Mouse (Mus musculus) cerebellum, adult 2 months (tissue): ENCODE measurements around the gene Fam19a2.

Experiments used
- CTCF ChIP-seq: fragments of 200-500 bp; IDR thresholded peaks from 2 replicates; pipeline ENCODE4 v1.5.1; 2011; ENCODE audit warnings: low read depth, mild to moderate bottlenecking, control low read depth, low read length, moderate library complexity, borderline replicate concordance; ENCODE audit not compliant: insufficient read depth
- POLR2A ChIP-seq: fragments of 200-500 bp; IDR thresholded peaks from 2 replicates; pipeline ENCODE4 v1.6.1; 2011; ENCODE audit warnings: low read length, control low read depth, borderline replicate concordance; ENCODE audit not compliant: insufficient read depth

DNA sequence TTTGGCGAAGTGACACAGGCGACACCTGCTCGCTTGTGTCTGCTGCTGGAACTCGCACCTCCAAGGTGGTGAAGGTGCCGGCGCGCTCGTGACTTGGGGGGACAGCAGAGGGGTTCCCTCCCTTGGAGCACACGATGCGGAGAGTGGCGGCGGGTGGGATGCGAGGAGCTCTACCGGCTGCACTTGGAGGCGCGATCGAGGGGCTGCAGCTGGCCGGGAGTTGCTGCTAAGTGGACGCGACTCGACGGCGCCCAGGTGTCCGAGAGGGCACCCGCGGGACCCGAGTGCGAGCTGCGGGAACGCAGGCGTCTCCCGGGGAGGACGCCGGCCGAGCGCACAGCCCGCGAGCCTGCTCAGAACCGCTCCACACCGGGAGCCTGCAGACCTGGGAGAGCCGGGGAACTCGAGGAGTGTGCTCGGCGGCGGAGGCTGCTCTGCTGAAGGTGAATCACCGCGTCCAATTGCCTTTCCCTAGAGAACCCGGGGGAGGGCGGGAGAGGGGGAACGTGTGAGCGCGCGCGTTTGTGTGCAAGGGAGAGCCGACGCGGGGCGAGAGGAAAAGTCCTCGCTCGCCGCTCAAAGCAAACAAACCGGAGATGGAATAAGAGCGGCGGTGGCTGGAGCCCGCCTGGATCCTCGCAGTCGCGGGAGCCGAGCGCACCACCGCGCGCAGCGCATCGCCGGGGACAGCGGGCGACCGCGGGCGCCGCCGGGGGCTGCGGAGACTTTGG, 830 bp downstream of the Fam19a2 start:
- TF ChIP-seq CTCF (no peak), POLR2A (no peak)
